Mouse (Mus musculus) small intestine, adult 2 months (tissue): Measurements from ENCODE around the gene Rgma. TPM values are rescaled to one million over a fixed set of nuclear protein-coding genes. Genes with fewer than 3 reads are reported as not detected.

Source experiments
- H3K27ac ChIP-seq: fragments of 200-500 bp; 2 replicates; pipeline ENCODE4 v1.5.1; 2012; ENCODE audit warnings: low read depth, low read length, control low read depth, inconsistent platforms; ENCODE audit not compliant: insufficient read depth
- H3K27me3 ChIP-seq: fragments of 200-500 bp; 2 replicates; pipeline ENCODE4 v1.6.1; 2012; ENCODE audit warnings: mild to moderate bottlenecking, moderate library complexity, low read length, inconsistent platforms; ENCODE audit not compliant: control insufficient read depth, insufficient read depth
- H3K36me3 ChIP-seq: fragments of 200-500 bp; 2 replicates; pipeline ENCODE4 v1.6.1; 2012; ENCODE audit warnings: mild to moderate bottlenecking, low read length, control low read depth, inconsistent platforms; ENCODE audit not compliant: control insufficient read depth, insufficient read depth
- H3K4me1 ChIP-seq: fragments of 200-500 bp; 2 replicates; pipeline ENCODE4 v1.6.1; 2012; ENCODE audit warnings: low read length, inconsistent platforms, mixed read lengths; ENCODE audit not compliant: control insufficient read depth, insufficient read depth, insufficient read length
- H3K4me3 ChIP-seq: fragments of 200-500 bp; 2 replicates; pipeline ENCODE4 v1.5.1; 2012; ENCODE audit warnings: low read depth, mild to moderate bottlenecking, control low read depth, inconsistent platforms, low read length, moderate library complexity
- CTCF ChIP-seq: fragments of 200-500 bp; IDR thresholded peaks from 2 replicates; pipeline ENCODE4 v1.5.1; 2012; ENCODE audit warnings: low read depth, mild to moderate bottlenecking, control low read depth, inconsistent platforms, low read length, moderate library complexity, mixed read lengths; ENCODE audit not compliant: insufficient replicate concordance, insufficient read length; ENCODE audit errors: extremely low read depth
- POLR2A ChIP-seq: fragments of 200-500 bp; IDR thresholded peaks from 2 replicates; pipeline ENCODE4 v1.6.1; 2012; ENCODE audit warnings: low read depth, mild to moderate bottlenecking, control low read depth, inconsistent platforms, low read length, moderate library complexity
- WGBS: fragments of 180-500 bp; shearing (Covaris S2); methylation state at CpG from one replicate; pipeline ENCODE4 v1.1.7; 2018; 5-methylcytosine and 5-hydroxymethylcytosine counted together
- polyA plus RNA-seq: library from polyadenylated mRNA; depleted of rRNA; stranded (reverse); fragments of >200 nt; gene quantifications from 2 replicates; pipeline ENCODE4 v1.2.3, GENCODE M21; 2012

Gene Rgma
- polyA plus RNA-seq, 1 experiment = 11.1 TPM

GRCm38 (mm10) chr7:73414192-73414591 is 38.9 kb downstream of the Rgma start:
- Histone ChIP-seq H3K36me3 (no peaks in the 10 kb centered on the region), H3K27ac (no peak overlapping the region), H3K4me1 (no peaks in the 10 kb centered on the region), H3K4me3 (no peak overlapping the region), H3K27me3 (no peaks in the 10 kb centered on the region)
- WGBS = 75% methylated on average over 14 of the region's 14 CpGs
- no peak for TF ChIP-seq POLR2A

- Histone ChIP-seq H3K27me3 (no peaks in the 10 kb centered on the region), H3K4me1 (no peaks in the 10 kb centered on the region), H3K4me3 (no peak overlapping the region), H3K36me3 (no peaks in the 10 kb centered on the region), H3K27ac (no peak overlapping the region)
- WGBS = 38% methylated on average over 7 of the region's 7 CpGs
- no peak for TF ChIP-seq POLR2A
- TF ChIP-seq CTCF = peak; percentile 7; the same call in 1 of the 2 replicates
Observed at GRCm38 (mm10) chr7:73419375-73419774, 44.1 kb downstream of the Rgma start.

DNA sequence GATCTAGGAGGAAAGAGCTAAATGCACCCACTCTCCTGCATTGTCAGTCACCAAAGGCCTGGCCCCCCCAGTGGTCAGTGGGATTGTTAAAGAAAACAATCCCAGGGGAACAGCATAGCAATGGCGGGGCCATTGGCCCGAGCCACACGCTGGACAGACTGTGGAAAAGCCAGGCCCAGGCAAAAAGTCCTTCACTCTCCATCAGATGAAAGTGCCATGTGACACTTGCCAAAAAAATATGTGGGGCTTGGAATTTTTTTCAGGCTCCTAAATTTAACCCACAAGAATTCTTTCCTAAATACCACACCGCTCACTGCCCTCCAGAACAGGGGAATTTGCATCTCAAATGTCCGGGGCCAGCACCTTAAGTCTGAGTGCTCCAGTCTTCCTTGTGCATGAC is 45.5 kb downstream of the Rgma start:
- Histone ChIP-seq H3K4me3 (no peak overlapping the region), H3K4me1 (no peaks in the 10 kb centered on the region), H3K27me3 (no peaks in the 10 kb centered on the region), H3K36me3 (no peaks in the 10 kb centered on the region), H3K27ac (no peak overlapping the region)
- WGBS = 81% methylated on average over 5 of the region's 5 CpGs
- no peak for TF ChIP-seq POLR2A

GRCm38 (mm10) chr7:73421278-73422015 is 46.1 kb downstream of the Rgma start:
- no peak overlapping the region for H3K27ac ChIP-seq
- H3K4me3 ChIP-seq = no peak overlapping the region
- H3K4me1 ChIP-seq = no peaks in the 10 kb centered on the region
- 50% methylated on average over 9 of the region's 9 CpGs for WGBS
- no peaks in the 10 kb centered on the region for H3K36me3 ChIP-seq
- no peak for TF ChIP-seq POLR2A
- no peak for TF ChIP-seq CTCF
- no peaks in the 10 kb centered on the region for H3K27me3 ChIP-seq

DNA sequence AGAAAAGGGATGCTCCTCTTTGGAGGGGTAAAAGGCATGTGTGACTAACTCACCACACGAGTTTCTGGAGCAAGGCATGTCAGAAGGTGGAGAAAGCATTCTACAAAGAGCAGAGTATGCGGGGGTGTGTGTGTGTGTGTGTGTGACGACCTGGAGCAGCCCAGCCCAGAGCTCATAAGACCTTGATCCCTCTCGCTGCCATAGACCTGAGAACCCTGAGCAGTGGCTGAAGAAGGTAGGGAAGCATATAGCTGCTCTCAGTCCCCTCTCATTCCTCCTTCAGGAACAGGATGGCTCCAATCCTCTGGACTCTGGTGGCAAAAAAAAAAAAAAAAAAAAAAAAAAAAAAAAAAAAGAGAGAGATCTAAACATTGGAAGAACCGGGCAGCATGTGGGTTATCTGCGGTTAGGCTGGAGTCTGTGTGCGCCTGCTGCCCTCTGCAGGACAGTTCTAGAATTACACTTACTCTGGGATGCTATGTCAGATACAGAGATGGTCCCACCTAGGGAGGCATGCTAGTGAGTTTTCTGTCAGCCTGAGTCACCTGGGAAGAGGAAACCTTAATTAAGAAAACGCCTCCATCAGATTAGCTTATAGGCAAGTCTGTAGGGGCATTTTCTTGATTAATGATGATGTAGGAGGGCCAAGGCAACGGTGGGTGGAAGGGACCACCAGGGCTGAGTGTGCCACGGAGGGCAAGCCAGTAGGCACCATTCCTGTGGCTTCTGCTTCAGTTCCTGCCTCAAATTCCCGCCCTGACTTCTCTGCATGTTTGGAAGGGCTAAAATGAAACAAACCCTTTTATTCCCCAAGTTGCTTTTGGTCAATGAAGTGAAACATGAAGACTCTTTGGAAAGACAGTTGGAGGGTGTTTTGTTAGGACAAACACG is 47.2 kb downstream of the Rgma start:
- TF ChIP-seq POLR2A = no peak
- peak; percentile 84; the same call in 1 of the 2 replicates for TF ChIP-seq CTCF
- Histone ChIP-seq H3K4me3 (no peak overlapping the region), H3K36me3 (peaks cover 7% of the 10 kb centered on the region), H3K27ac (no peak overlapping the region), H3K27me3 (no peaks in the 10 kb centered on the region), H3K4me1 (no peaks in the 10 kb centered on the region)
- 31% methylated on average over 12 of the region's 12 CpGs for WGBS

GRCm38 (mm10) chr7:73423236-73423635 is 47.9 kb downstream of the Rgma start:
- H3K4me3 ChIP-seq = no peak overlapping the region
- TF ChIP-seq POLR2A = no peak
- TF ChIP-seq CTCF = no peak
- peaks cover 13% of the 10 kb centered on the region for H3K36me3 ChIP-seq
- no peaks in the 10 kb centered on the region for H3K27me3 ChIP-seq
- no peaks in the 10 kb centered on the region for H3K4me1 ChIP-seq
- no peak overlapping the region for H3K27ac ChIP-seq
- 67% methylated on average over 13 of the region's 13 CpGs for WGBS

GRCm38 (mm10) chr7:73424243-73424642 is 48.9 kb downstream of the Rgma start:
- no peak overlapping the region for H3K27ac ChIP-seq
- no peaks in the 10 kb centered on the region for H3K27me3 ChIP-seq
- TF ChIP-seq POLR2A = no peak
- no peak for TF ChIP-seq CTCF
- no peak overlapping the region for H3K4me3 ChIP-seq
- 62% methylated on average over 3 of the region's 3 CpGs for WGBS
- peaks cover 22% of the 10 kb centered on the region for H3K36me3 ChIP-seq
- H3K4me1 ChIP-seq = no peaks in the 10 kb centered on the region
